Mouse (Mus musculus): ENCODE measurements around the gene Kcnc1.

Gene Kcnc1

GRCm38 (mm10) chr7:46422052-46422763, 25.9 kb downstream of the Kcnc1 start:
- no peak for DNase-seq (ENCODE audit: low spot score)

- DNase-seq (ENCODE audit: low spot score): no peak
These were observed 26.6 kb downstream of the Kcnc1 start for GRCm38 (mm10) chr7:46422764-46423412.

GRCm38 (mm10) chr7:46423951-46424350, 27.7 kb downstream of the Kcnc1 start:
- DNase-seq (ENCODE audit: low spot score): no peak

- no peak for DNase-seq (ENCODE audit: low spot score)
These were observed 28.7 kb downstream of the Kcnc1 start for GRCm38 (mm10) chr7:46425012-46425411.

- no peak for DNase-seq (ENCODE audit: low spot score)
These were observed 37.6 kb downstream of the Kcnc1 start for GRCm38 (mm10) chr7:46433874-46434273.

GRCm38 (mm10) chr7:46435833-46436232, 39.5 kb downstream of the Kcnc1 start:
- no peak for DNase-seq (ENCODE audit: low spot score)

GRCm38 (mm10) chr7:46438537-46439141, 42.3 kb downstream of the Kcnc1 start:
- no peak for DNase-seq (ENCODE audit: low spot score)

- no peak for DNase-seq (ENCODE audit: low spot score)
These were observed 46.9 kb downstream of the Kcnc1 start for GRCm38 (mm10) chr7:46443163-46443562.

GRCm38 (mm10) chr7:46445896-46446295, 49.6 kb downstream of the Kcnc1 start:
- DNase-seq (ENCODE audit: low spot score): no peak

GRCm38 (mm10) chr7:46447473-46448165, 51.3 kb downstream of the Kcnc1 start:
- no peak for DNase-seq (ENCODE audit: low spot score)

- no peak for DNase-seq (ENCODE audit: low spot score)
These were observed 52.8 kb downstream of the Kcnc1 start for GRCm38 (mm10) chr7:46448922-46449645.

- no peak for DNase-seq (ENCODE audit: low spot score)
These were observed 57.8 kb downstream of the Kcnc1 start for GRCm38 (mm10) chr7:46453930-46454679.

- DNase-seq (ENCODE audit: low spot score): no peak
These were observed 61.6 kb downstream of the Kcnc1 start for GRCm38 (mm10) chr7:46457889-46458288.

- DNase-seq (ENCODE audit: low spot score): no peak
These were observed 62.9 kb downstream of the Kcnc1 start for GRCm38 (mm10) chr7:46459200-46459599.

GRCm38 (mm10) chr7:46459605-46460245, 63.4 kb downstream of the Kcnc1 start:
- DNase-seq (ENCODE audit: low spot score): no peak

- no peak for DNase-seq (ENCODE audit: low spot score)
These were observed 66.0 kb downstream of the Kcnc1 start for GRCm38 (mm10) chr7:46462287-46462686.

GRCm38 (mm10) chr7:46463136-46463535, 66.8 kb downstream of the Kcnc1 start:
- DNase-seq (ENCODE audit: low spot score): no peak

GRCm38 (mm10) chr7:46466422-46466981, 70.2 kb downstream of the Kcnc1 start:
- DNase-seq (ENCODE audit: low spot score): no peak

- no peak for DNase-seq (ENCODE audit: low spot score)
These were observed 73.2 kb downstream of the Kcnc1 start for GRCm38 (mm10) chr7:46469542-46469941.

GRCm38 (mm10) chr7:46471054-46471737, 74.9 kb downstream of the Kcnc1 start:
- no peak for DNase-seq (ENCODE audit: low spot score)
